Mouse (Mus musculus): ENCODE measurements around the gene Gm4969. TPM values are rescaled to one million over a fixed set of nuclear protein-coding genes. Genes with fewer than 3 reads are reported as not detected.

Gene Gm4969
- polyA plus RNA-seq, 1 experiment from 2014 or later, result not detected

DNA sequence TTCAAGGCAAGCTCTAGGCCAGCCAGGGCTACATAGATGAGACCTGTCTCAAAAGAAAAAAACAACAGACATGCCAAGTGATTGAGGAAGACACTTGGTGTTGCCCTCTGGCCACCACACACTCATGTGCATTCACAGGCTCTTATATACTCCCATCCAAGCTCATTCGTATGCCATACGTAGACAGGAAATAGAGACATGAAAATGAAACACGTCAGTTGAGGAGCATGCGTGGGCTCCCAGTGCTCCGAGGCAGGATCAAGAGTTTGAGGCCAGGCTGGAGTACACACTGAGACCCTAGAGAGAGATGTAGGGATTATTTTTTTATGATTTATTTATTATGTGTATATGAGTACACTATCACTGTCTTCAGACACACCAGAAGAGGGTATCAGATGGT is 11.2 kb upstream of the Gm4969 start:
- WGBS (ENCODE audit: insufficient replicate concordance), result 89% methylated on average over 5 of the region's 5 CpGs

DNA sequence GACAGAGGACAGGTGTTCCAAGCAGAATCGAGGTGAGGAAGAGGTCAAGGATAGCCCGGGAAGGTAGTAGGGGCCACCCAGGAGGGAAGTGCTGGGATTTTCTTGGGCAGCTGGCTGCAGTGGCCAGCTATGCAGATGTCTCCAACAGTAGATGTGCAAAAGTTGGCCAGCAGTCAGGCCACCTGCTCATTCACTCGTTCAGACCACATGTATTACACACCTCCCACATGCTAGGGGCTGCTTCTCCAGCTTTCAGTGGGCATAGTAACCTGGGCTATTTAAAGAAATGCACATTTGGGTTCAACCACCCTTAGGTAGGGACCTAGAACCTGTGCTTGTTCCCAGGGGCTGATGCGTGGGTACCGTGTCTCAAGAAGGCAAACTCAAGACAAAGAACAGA is 9.6 kb upstream of the Gm4969 start:
- Histone ChIP-seq H3K9ac (replicated peaks) (no peak overlapping the region), H3K4me3 (ENCODE audit: low read depth, low read length) (no peak overlapping the region), H3K9me3 (ENCODE audit: low read length) (no peaks in the 10 kb centered on the region), H3K4me1 (ENCODE audit: insufficient read depth) (peaks cover 6% of the 10 kb centered on the region), H3K4me2 (ENCODE audit: low read depth, low read length) (no peak overlapping the region), H3K27me3 (ENCODE audit: insufficient read depth, low read length) (no peaks in the 10 kb centered on the region), H3K27ac (ENCODE audit: low read depth) (no peak overlapping the region), H3K36me3 (replicated peaks; ENCODE audit: insufficient read depth, low read length) (0 out of 2 replicates have a peak, but pooled peaks cover 2% of the 10 kb centered on the region)
- DNase-seq, result no peak
- no peak for TF ChIP-seq EP300 (IDR thresholded peaks at IDR 0.05; ENCODE audit: low read depth)
- TF ChIP-seq CTCF (IDR thresholded peaks at IDR 0.05; ENCODE audit: low read depth), result no peak
- WGBS (ENCODE audit: insufficient replicate concordance), result 88% methylated on average over 5 of the region's 5 CpGs
- no peak for ATAC-seq

More for the DNA sequence above, 11.2 kb upstream of the Gm4969 start:
- no peaks in the 10 kb centered on the region for H3K27me3 ChIP-seq (ENCODE audit: insufficient read depth, low read length)
- ATAC-seq (no peak), DNase-seq (no peak)
- peaks cover 6% of the 10 kb centered on the region for H3K4me1 ChIP-seq (ENCODE audit: insufficient read depth)
- TF ChIP-seq EP300 (IDR thresholded peaks at IDR 0.05; ENCODE audit: low read depth) (no peak), CTCF (IDR thresholded peaks at IDR 0.05; ENCODE audit: low read depth) (no peak)
- H3K36me3 ChIP-seq (replicated peaks; ENCODE audit: insufficient read depth, low read length), result 0 out of 2 replicates have a peak, but pooled peaks cover 2% of the 10 kb centered on the region
- no peak overlapping the region for H3K4me2 ChIP-seq (ENCODE audit: low read depth, low read length)
- no peak overlapping the region for H3K27ac ChIP-seq (ENCODE audit: low read depth)
- no peak overlapping the region for H3K9ac ChIP-seq (replicated peaks)
- H3K9me3 ChIP-seq (ENCODE audit: low read length), result no peaks in the 10 kb centered on the region
- no peak overlapping the region for H3K4me3 ChIP-seq (ENCODE audit: low read depth, low read length)

DNA sequence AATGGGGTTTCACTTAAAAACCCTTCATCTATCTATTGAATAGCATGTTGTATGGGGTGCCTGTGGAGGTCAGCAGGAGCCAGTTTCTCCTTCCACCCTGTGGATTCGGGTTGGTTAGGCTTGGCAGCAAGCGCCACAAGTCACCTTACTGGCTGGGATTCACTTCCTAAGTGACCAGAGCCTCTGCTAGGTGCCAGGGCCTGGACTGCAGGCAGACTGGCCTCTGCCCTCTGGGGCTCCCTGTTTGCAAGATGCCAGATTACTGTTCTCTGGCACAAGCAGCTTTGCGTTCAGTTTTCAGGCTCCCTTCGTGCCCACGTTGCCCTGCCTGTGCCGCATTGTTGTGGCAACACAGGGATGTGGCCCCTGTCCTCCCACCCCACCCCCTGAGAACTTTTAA is 6.5 kb upstream of the Gm4969 start:
- 0 out of 2 replicates have a peak, but pooled peaks cover 2% of the 10 kb centered on the region for H3K36me3 ChIP-seq (replicated peaks; ENCODE audit: insufficient read depth, low read length)
- no peak overlapping the region for H3K9ac ChIP-seq (replicated peaks)
- no peak overlapping the region for H3K4me3 ChIP-seq (ENCODE audit: low read depth, low read length)
- H3K9me3 ChIP-seq (ENCODE audit: low read length), result no peaks in the 10 kb centered on the region
- peaks cover 14% of the 10 kb centered on the region for H3K4me1 ChIP-seq (ENCODE audit: insufficient read depth)
- no peak for DNase-seq
- TF ChIP-seq CTCF (IDR thresholded peaks at IDR 0.05; ENCODE audit: low read depth) (no peak), EP300 (IDR thresholded peaks at IDR 0.05; ENCODE audit: low read depth) (no peak)
- H3K4me2 ChIP-seq (ENCODE audit: low read depth, low read length), result no peak overlapping the region
- H3K27ac ChIP-seq (ENCODE audit: low read depth), result no peak overlapping the region
- ATAC-seq, result no peak
- H3K27me3 ChIP-seq (ENCODE audit: insufficient read depth, low read length), result no peaks in the 10 kb centered on the region
- 83% methylated on average over 6 of the region's 6 CpGs for WGBS (ENCODE audit: insufficient replicate concordance)

DNA sequence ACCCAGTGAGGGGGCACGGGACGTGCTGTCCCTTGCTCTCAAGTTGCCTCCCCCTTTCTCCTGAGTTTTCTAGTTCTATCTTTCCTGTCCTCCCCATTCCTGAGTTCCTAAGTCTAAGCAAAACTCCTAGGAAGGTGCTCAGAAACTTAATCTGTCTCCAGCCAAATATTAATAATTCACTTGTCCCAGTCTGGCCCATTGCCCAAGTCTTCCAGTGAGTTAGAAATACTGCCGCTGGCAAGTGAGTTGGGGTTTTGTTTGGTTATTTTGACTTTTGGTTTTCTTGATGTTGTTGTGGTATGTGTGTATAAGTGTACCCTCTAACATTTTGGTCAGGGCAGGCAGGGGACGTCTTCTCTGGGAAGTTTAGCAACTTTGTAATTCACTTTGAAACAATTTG is 3.5 kb upstream of the Gm4969 start:
- H3K36me3 ChIP-seq (replicated peaks; ENCODE audit: insufficient read depth, low read length), result no peaks in the 10 kb centered on the region
- H3K4me2 ChIP-seq (ENCODE audit: low read depth, low read length), result no peak overlapping the region
- 79% methylated on average over 4 of the region's 4 CpGs for WGBS (ENCODE audit: insufficient replicate concordance)
- H3K4me1 ChIP-seq (ENCODE audit: insufficient read depth), result peaks cover 21% of the 10 kb centered on the region
- ATAC-seq (no peak), DNase-seq (no peak)
- no peak overlapping the region for H3K4me3 ChIP-seq (ENCODE audit: low read depth, low read length)
- no peak overlapping the region for H3K27ac ChIP-seq (ENCODE audit: low read depth)
- H3K9ac ChIP-seq (replicated peaks), result no peak overlapping the region
- no peaks in the 10 kb centered on the region for H3K9me3 ChIP-seq (ENCODE audit: low read length)
- H3K27me3 ChIP-seq (ENCODE audit: insufficient read depth, low read length), result no peaks in the 10 kb centered on the region
- TF ChIP-seq EP300 (IDR thresholded peaks at IDR 0.05; ENCODE audit: low read depth), result no peak
- TF ChIP-seq CTCF (IDR thresholded peaks at IDR 0.05; ENCODE audit: low read depth), result no peak

DNA sequence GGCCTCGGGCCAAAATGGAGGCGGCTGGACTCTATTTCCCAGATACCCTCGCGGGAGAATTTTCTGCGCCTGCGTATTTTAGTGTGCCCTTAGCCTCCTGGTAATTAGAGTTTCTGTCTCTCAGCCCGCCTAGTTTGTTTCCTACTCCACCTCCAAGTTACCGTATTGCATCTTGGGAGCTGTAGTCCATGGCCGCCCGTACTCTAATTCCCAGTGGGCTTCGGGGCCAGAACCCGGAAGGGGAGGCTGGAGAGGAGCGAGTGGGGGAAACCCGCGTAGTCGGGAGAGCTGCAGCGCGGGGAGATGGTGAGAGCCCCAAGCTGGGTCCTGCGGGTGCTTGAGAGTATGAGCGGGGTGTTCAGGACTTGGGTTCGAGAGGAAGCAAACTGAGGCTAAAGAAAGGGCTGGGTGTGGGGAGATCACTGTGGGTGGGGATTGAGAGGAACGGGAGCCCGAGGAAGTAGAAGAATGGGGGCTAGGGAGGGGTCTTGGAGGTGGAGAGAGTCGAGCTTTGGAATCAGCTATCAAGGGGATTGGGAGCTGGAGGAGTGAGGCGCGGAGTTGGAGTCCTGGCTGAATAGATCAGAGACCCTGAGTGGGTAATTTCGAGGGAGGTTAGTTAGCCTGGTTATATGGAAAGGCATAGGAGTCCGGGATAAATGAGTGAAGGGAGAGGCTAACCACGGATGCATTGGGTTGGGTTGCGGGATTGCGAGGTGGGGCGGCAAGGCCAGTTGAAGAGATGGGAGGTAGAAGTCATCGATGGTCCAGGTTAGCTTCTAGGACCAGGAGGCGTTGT is 1.7 kb upstream of the Gm4969 start, which contains the start of gene Fbxo46:
Fbxo46 (plus strand) TSS at position 229 of the 799 bp plus-strand sequence.
- peak; percentile 91 for DNase-seq
- TF ChIP-seq EP300 (IDR thresholded peaks at IDR 0.05; ENCODE audit: low read depth) (no peak), CTCF (IDR thresholded peaks at IDR 0.05; ENCODE audit: low read depth) (no peak)
- H3K9me3 ChIP-seq (ENCODE audit: low read length), result no peaks in the 10 kb centered on the region
- H3K27me3 ChIP-seq (ENCODE audit: insufficient read depth, low read length), result no peaks in the 10 kb centered on the region
- H3K4me3 ChIP-seq (ENCODE audit: low read depth, low read length), result peak within 1 kb of the TSS; percentile 75
- peaks cover 21% of the 10 kb centered on the region for H3K4me1 ChIP-seq (ENCODE audit: insufficient read depth)
- peak within 1 kb of the TSS; percentile 49 for H3K27ac ChIP-seq (ENCODE audit: low read depth)
- 1% methylated on average over 34 of the region's 34 CpGs for WGBS (ENCODE audit: insufficient replicate concordance)
- H3K9ac ChIP-seq (replicated peaks), result peak within 1 kb of the TSS; percentile 75
- no peaks in the 10 kb centered on the region for H3K36me3 ChIP-seq (replicated peaks; ENCODE audit: insufficient read depth, low read length)
- peak within 1 kb of the TSS; percentile 89 for H3K4me2 ChIP-seq (ENCODE audit: low read depth, low read length)
- ATAC-seq, result peak; percentile 98

DNA sequence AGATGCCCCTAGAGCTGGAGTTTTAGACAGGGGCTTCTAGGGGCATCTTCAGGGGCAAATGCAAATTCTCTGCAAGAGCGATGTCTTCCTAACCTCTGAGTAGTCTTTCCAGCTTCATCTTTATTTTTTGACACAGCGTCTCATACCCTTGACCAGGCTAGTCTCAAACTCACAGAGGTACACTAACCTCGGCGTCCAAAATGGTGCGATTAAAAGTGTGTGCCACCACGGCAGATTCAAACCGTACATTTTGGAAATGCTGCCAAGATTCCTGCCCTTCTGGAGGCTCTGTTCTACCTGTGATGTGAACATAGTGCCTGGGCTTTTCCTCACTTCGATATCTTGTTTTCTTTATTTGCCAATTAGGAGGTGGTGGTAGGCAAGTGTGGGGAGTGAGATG is 915 bp upstream of the Gm4969 start:
- Histone ChIP-seq H3K4me2 (ENCODE audit: low read depth, low read length) (peak overlapping the region; percentile 48), H3K27me3 (ENCODE audit: insufficient read depth, low read length) (no peaks in the 10 kb centered on the region), H3K27ac (ENCODE audit: low read depth) (no peak overlapping the region), H3K4me3 (ENCODE audit: low read depth, low read length) (no peak overlapping the region), H3K4me1 (ENCODE audit: insufficient read depth) (peaks cover 21% of the 10 kb centered on the region), H3K9me3 (ENCODE audit: low read length) (no peaks in the 10 kb centered on the region), H3K9ac (replicated peaks) (no peak overlapping the region), H3K36me3 (replicated peaks; ENCODE audit: insufficient read depth, low read length) (no peaks in the 10 kb centered on the region)
- ATAC-seq (no peak), DNase-seq (no peak)
- TF ChIP-seq CTCF (IDR thresholded peaks at IDR 0.05; ENCODE audit: low read depth), result no peak
- TF ChIP-seq EP300 (IDR thresholded peaks at IDR 0.05; ENCODE audit: low read depth), result no peak
- WGBS (ENCODE audit: insufficient replicate concordance), result 91% methylated on average over 8 of the region's 8 CpGs
